Mouse (Mus musculus) midbrain, embryonic 16.5 days (tissue): ENCODE data around the gene Olfr16. TPM values are rescaled to one million over a fixed set of nuclear protein-coding genes. Genes with fewer than 3 reads are reported as not detected.

Source experiments
- ATAC-seq: fragments of 200-750 bp; cut with Nextera tagmentation; 2 replicates; pipeline ENCODE4 v1.8.0; 2017; ENCODE audit warnings: moderate TSS enrichment
- H3K27ac ChIP-seq: fragments of 300-500 bp; sonication (generic); 2 replicates; pipeline ENCODE4 v1.5.1; 2014; ENCODE audit warnings: mild to moderate bottlenecking, low read length, mixed read lengths
- H3K27me3 ChIP-seq: fragments of 300-500 bp; sonication (generic); 2 replicates; pipeline ENCODE4 v1.6.1; 2014; ENCODE audit warnings: low read depth, low read length, mixed read lengths; ENCODE audit not compliant: control insufficient read depth, insufficient read depth
- H3K36me3 ChIP-seq: fragments of 300-500 bp; sonication (generic); 2 replicates; pipeline ENCODE4 v1.6.1; 2014; ENCODE audit warnings: mild to moderate bottlenecking, low read length, moderate library complexity, mixed read lengths; ENCODE audit not compliant: control insufficient read depth, insufficient read depth
- H3K4me1 ChIP-seq: fragments of 300-500 bp; sonication (generic); 2 replicates; pipeline ENCODE4 v1.6.1; 2014; ENCODE audit warnings: mild to moderate bottlenecking, low read length, mixed read lengths; ENCODE audit not compliant: control insufficient read depth, insufficient read depth
- H3K4me2 ChIP-seq: fragments of 300-500 bp; sonication (generic); 2 replicates; pipeline ENCODE4 v1.6.1; 2014; ENCODE audit warnings: mild to moderate bottlenecking, low read length, mixed read lengths
- H3K4me3 ChIP-seq: fragments of 300-500 bp; sonication (generic); 2 replicates; pipeline ENCODE4 v1.5.1; 2014; ENCODE audit warnings: low read depth, mild to moderate bottlenecking, low read length, moderate library complexity, mixed read lengths
- H3K9ac ChIP-seq: fragments of 300-500 bp; sonication (generic); 2 replicates; pipeline ENCODE4 v1.6.1; 2014; ENCODE audit warnings: low read depth, low read length, mixed read lengths
- H3K9me3 ChIP-seq: fragments of 300-500 bp; sonication (generic); replicated peaks from 2 replicates; pipeline ENCODE4 v1.6.1; 2014; ENCODE audit warnings: mild to moderate bottlenecking, low read length, mixed read lengths; ENCODE audit not compliant: control insufficient read depth, poor library complexity, severe bottlenecking
- WGBS: fragments of 180-500 bp; shearing (Covaris S2); extraction: QIAGEN DNeasy Blood & Tissue Kit; methylation state at CpG from one replicate; pipeline ENCODE4 v1.1.7; 2014; 5-methylcytosine and 5-hydroxymethylcytosine counted together
- polyA plus RNA-seq: library from polyadenylated mRNA; unstranded; fragments of >200 nt; fragmentation: Nextera tagmentation; extraction: Ambion mirVana; gene quantifications from 2 replicates; pipeline ENCODE4 v1.2.1, GENCODE M21; 2015

Olfr16 gene
- polyA plus RNA-seq, 1 experiment from 2014 or later, result not detected

DNA sequence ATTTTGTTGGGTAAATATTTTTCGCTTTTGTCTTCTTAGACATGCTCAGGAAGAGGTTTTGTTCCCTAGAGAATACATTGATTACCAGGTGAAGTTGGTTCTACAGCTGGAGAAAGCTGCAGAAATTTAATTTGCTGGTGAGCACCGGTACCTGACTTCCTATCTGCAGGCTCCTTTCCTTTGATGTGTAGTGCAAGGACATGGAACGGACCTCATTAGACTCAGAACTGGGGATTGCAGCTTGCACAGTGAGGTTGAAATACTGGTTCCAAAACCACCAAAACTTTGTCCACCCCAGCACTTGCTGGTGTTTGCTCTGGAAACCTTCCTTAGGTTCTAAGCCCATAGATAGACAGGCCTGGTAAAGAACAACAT, 40.4 kb downstream of the Olfr16 start:
- no peak for ATAC-seq
- no peaks in the 10 kb centered on the region for H3K27me3 ChIP-seq
- 70% methylated on average over 3 of the region's 3 CpGs for WGBS
- H3K27ac ChIP-seq, result no peak overlapping the region
- H3K9ac ChIP-seq, result no peak overlapping the region
- no peaks in the 10 kb centered on the region for H3K9me3 ChIP-seq
- H3K36me3 ChIP-seq, result no peaks in the 10 kb centered on the region
- H3K4me3 ChIP-seq, result no peak overlapping the region
- H3K4me2 ChIP-seq, result no peak overlapping the region
- no peaks in the 10 kb centered on the region for H3K4me1 ChIP-seq

Other genes with a start within 250 kb of the Olfr16 start
- gene Apcs, start 55.4 kb upstream of the Olfr16 start, polyA plus RNA-seq, result not detected in 2 replicates
- gene Olfr1408, start 187.0 kb downstream of the Olfr16 start, polyA plus RNA-seq, result not detected in 2 replicates
- not detected in 2 replicates for gene Olfr1406, start 240.2 kb downstream of the Olfr16 start, polyA plus RNA-seq
- gene Olfr218, start 247.4 kb downstream of the Olfr16 start, polyA plus RNA-seq, result not detected in 2 replicates